1 mouse cellular context compared by ENCODE assay signal in genomic region chr2:172291755-172292524, GRCm38 (mm10).
A peak's percentile ranks its signal among the peaks of the same experiment; 100 is the strongest.
TF ChIP-seq lines count a peak whose summit lies in the region.

No protein-coding gene starts in this region.

TF ChIP-seq in CH12.LX, 34 proteins besides CTCF, POLR2A, EP300 and RAD21:
- TF ChIP-seq NELFE (IDR thresholded peaks at IDR 0.05; ENCODE audit: low read depth, low read length) = peak; percentile 99
- TF ChIP-seq UBTF (IDR thresholded peaks at IDR 0.05; ENCODE audit: low read depth, low read length) = no peak
- TF ChIP-seq SMC3 (IDR thresholded peaks at IDR 0.05; ENCODE audit: low read depth, low read length) = peak; percentile 11; the same call in 1 of the 2 replicates
- peak; percentile 29; the same call in 1 of the 2 replicates for TF ChIP-seq MAX (IDR thresholded peaks at IDR 0.05; ENCODE audit: low read length)
- TF ChIP-seq KAT2A (IDR thresholded peaks at IDR 0.05; ENCODE audit: insufficient replicate concordance, low read length) = 0 out of 2 replicates have a peak, but pooled peaks have one; percentile 13
- no peak for TF ChIP-seq RCOR1 (conservative IDR thresholded peaks at IDR 0.05; ENCODE audit: low read depth, low read length)
- peak; percentile 17; the same call in 1 of the 2 replicates for TF ChIP-seq JUN (IDR thresholded peaks at IDR 0.05; ENCODE audit: insufficient read depth, low read depth, low read length)
- TF ChIP-seq GABPA (IDR thresholded peaks at IDR 0.05; ENCODE audit: insufficient replicate concordance, low read depth, low read length) = no peak
- TF ChIP-seq MYC (IDR thresholded peaks at IDR 0.05; ENCODE audit: low read depth, low read length) = peak; percentile 58; the same call in 1 of the 2 replicates
- no peak for TF ChIP-seq ZC3H11A (IDR thresholded peaks at IDR 0.05; ENCODE audit: low read depth, low read length)
- TF ChIP-seq CHD2 (IDR thresholded peaks at IDR 0.05; ENCODE audit: low read length) = peak; percentile 51; the same call in 1 of the 2 replicates
- TF ChIP-seq BHLHE40 (IDR thresholded peaks at IDR 0.05; ENCODE audit: low read depth, low read length) = peak; percentile 91
- no peak for TF ChIP-seq ZKSCAN1 (IDR thresholded peaks at IDR 0.05; ENCODE audit: borderline replicate concordance, low read depth, low read length)
- peak; percentile 98 for TF ChIP-seq TBP (conservative IDR thresholded peaks at IDR 0.05; ENCODE audit: low read depth, low read length)
- no peak; the same call in 1 of the 2 replicates for TF ChIP-seq MAZ (IDR thresholded peaks at IDR 0.05; ENCODE audit: low read depth, low read length)
- TF ChIP-seq POLR2AphosphoS2 (IDR thresholded peaks at IDR 0.05; ENCODE audit: low read depth, low read length) = peak; percentile 94
- peak; percentile 91; the same call in 1 of the 2 replicates for TF ChIP-seq CHD1 (IDR thresholded peaks at IDR 0.05; ENCODE audit: low read depth, low read length)
- TF ChIP-seq USF2 (conservative IDR thresholded peaks at IDR 0.05; ENCODE audit: low read depth, low read length) = 0 out of 2 replicates have a peak, but pooled peaks have one; percentile 46
- 0 out of 2 replicates have a peak, but pooled peaks have one; percentile 36 for TF ChIP-seq E2F4 (IDR thresholded peaks at IDR 0.05; ENCODE audit: insufficient replicate concordance, low read depth, low read length)
- TF ChIP-seq TCF12 (IDR thresholded peaks at IDR 0.05; ENCODE audit: low read depth, low read length) = peak; percentile 79
- TF ChIP-seq ZNF384 (IDR thresholded peaks at IDR 0.05; ENCODE audit: low read depth, low read length) = no peak
- TF ChIP-seq ZMIZ1 (IDR thresholded peaks at IDR 0.05; ENCODE audit: low read depth, low read length) = peak; percentile 99
- peak; percentile 48 for TF ChIP-seq HCFC1 (IDR thresholded peaks at IDR 0.05; ENCODE audit: low read depth, low read length)
- TF ChIP-seq ETS1 (conservative IDR thresholded peaks at IDR 0.05; ENCODE audit: low read depth, low read length) = peak; percentile 88
- peak; percentile 93 for TF ChIP-seq SIN3A (IDR thresholded peaks at IDR 0.05; ENCODE audit: low read length)
- peak; percentile 14 for TF ChIP-seq MEF2A (IDR thresholded peaks at IDR 0.05; ENCODE audit: borderline replicate concordance, low read depth, low read length)
- no peak for TF ChIP-seq PAX5 (IDR thresholded peaks at IDR 0.05; ENCODE audit: low read length)
- TF ChIP-seq NRF1 (IDR thresholded peaks at IDR 0.05; ENCODE audit: low read depth, low read length) = 0 out of 2 replicates have a peak, but pooled peaks have one; percentile 27
- TF ChIP-seq USF1 (IDR thresholded peaks at IDR 0.05; ENCODE audit: low read depth, low read length) = peak; percentile 57
- no peak for TF ChIP-seq ELF1 (IDR thresholded peaks at IDR 0.05; ENCODE audit: low read depth, low read length)
- TF ChIP-seq MXI1 (IDR thresholded peaks at IDR 0.05; ENCODE audit: low read depth, low read length) = peak; percentile 31
- peak; percentile 18; the same call in 1 of the 2 replicates for TF ChIP-seq IRF4 (IDR thresholded peaks at IDR 0.05; ENCODE audit: low read depth, low read length)
- 0 out of 2 replicates have a peak, but pooled peaks have one; percentile 43 for TF ChIP-seq JUND (conservative IDR thresholded peaks at IDR 0.05; ENCODE audit: low read depth, low read length)
- no peak for TF ChIP-seq MAFK (IDR thresholded peaks at IDR 0.05; ENCODE audit: insufficient replicate concordance, low read length)
